Mouse (Mus musculus) splenic B cell, adult 2 months (primary cell): ENCODE results near the gene Etv2.

Source experiments
- DNase-seq: peaks from one replicate; pipeline ENCODE4 v3.0.0-alpha.2; 2011; ENCODE audit warnings: low read depth, low spot score
- H3K27me3 ChIP-seq: 2 replicates; pipeline ENCODE4 v1.6.1; 2012; ENCODE audit warnings: mild to moderate bottlenecking, low read length, moderate library complexity, mixed read lengths; ENCODE audit not compliant: control insufficient read depth, poor library complexity, insufficient read depth, severe bottlenecking
- H3K36me3 ChIP-seq: 2 replicates; pipeline ENCODE4 v1.6.1; 2012; ENCODE audit warnings: mild to moderate bottlenecking, low read length, moderate library complexity, mixed read lengths; ENCODE audit not compliant: control insufficient read depth, poor library complexity, insufficient read depth, severe bottlenecking

The Etv2 gene

GRCm38 (mm10) chr7:30587842-30588667 lies 47.6 kb downstream of the Etv2 start:
- Histone ChIP-seq H3K27me3 (no peaks in the 10 kb centered on the region), H3K36me3 (no peaks in the 10 kb centered on the region; the same call in 1 of the 2 replicates)
- DNase-seq: peak; percentile 56

GRCm38 (mm10) chr7:30586455-30587020 lies 49.1 kb downstream of the Etv2 start:
- DNase-seq: no peak
- Histone ChIP-seq H3K36me3 (peaks cover 3% of the 10 kb centered on the region; the same call in 1 of the 2 replicates), H3K27me3 (no peaks in the 10 kb centered on the region)

- peaks cover 7% of the 10 kb centered on the region; the same call in 1 of the 2 replicates for H3K36me3 ChIP-seq
- H3K27me3 ChIP-seq: no peaks in the 10 kb centered on the region
- no peak for DNase-seq
These were observed 50.5 kb downstream of the Etv2 start for GRCm38 (mm10) chr7:30585170-30585569.

GRCm38 (mm10) chr7:30584339-30584738 lies 51.3 kb downstream of the Etv2 start:
- no peaks in the 10 kb centered on the region for H3K27me3 ChIP-seq
- peaks cover 12% of the 10 kb centered on the region for H3K36me3 ChIP-seq
- DNase-seq: no peak
